Mouse (Mus musculus): Measurements from ENCODE around the gene Nnmt. TPM values are rescaled to one million over a fixed set of nuclear protein-coding genes. Genes with fewer than 3 reads are reported as not detected.

The Nnmt gene
- polyA plus RNA-seq, 1 experiment from 2014 or later: 0.28 TPM

DNA sequence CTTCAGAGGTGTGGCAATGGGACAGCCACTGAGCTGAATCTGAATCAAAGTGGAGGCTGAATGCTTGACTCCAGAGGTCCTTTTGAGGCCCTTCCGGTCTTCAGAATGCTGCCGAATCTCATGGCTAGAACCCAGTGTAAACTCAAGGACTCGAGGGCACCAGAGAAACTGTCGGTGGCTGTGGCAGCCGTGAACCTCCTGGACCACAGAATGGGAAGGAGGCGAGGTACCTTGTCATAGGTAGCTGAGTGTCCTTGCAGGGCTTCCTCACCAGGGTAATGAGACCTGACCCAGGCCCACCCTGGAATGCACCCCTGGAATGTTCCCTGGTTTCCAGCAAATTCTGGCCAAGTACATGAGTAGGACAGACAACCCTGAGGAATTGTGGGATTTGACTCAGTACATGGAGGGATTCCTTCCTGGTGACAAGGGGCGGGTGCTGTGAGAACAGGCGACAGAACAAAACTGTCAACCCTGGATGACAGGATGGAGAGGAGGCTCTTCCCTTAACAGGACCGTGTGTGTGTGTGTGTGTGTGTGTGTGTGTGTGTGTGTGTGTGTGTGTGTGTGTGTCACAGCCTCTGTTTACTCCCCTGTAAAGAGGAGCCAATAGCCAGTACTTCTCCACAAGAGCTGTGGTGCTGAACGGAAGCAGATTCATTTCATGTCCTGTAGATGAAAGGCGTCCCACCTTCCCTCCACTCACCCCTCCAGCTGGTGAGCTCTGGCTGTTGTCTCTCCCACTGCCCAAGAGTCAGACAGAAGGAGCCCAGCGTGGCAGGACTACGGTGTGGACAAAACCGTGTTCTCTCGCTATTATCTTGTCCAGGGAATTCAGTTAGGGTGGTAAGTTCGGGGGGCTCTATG lies 42.1 kb upstream of the Nnmt start:
- H3K36me3 ChIP-seq (replicated peaks): no peaks in the 10 kb centered on the region
- H3K9me3 ChIP-seq (replicated peaks): no peaks in the 10 kb centered on the region; the same call in 1 of the 2 replicates
- ATAC-seq (ENCODE audit: insufficient read depth): no peak
- no peak overlapping the region for H3K4me3 ChIP-seq (replicated peaks)
- H3K4me2 ChIP-seq: no peak overlapping the region
- no peak overlapping the region for H3K9ac ChIP-seq
- WGBS (ENCODE audit: insufficient replicate concordance): 57% methylated on average over 16 of the region's 16 CpGs
- peaks cover 28% of the 10 kb centered on the region for H3K27me3 ChIP-seq
- H3K4me1 ChIP-seq (replicated peaks): peaks cover 21% of the 10 kb centered on the region
- no peak overlapping the region for H3K27ac ChIP-seq (replicated peaks)

DNA sequence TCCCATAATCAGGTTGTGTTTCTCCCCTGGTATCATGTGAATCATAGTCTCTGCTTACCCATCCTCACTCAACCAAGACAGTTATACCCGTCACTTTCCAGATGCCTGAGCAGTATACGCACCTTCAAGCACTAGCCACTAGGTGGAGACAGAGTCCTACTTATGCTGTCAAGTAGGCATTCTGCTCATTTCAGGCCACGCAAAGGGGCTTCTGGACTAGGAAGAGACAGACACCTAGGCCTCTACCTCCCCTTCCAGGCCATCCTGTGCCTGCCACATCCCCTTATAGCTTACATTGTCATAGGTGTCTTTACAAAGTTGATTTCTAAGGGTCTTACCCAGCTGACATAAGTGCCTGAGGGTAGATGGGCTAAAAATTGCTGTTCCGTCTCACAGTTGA lies 41.3 kb upstream of the Nnmt start:
- no peaks in the 10 kb centered on the region for H3K36me3 ChIP-seq (replicated peaks)
- peaks cover 28% of the 10 kb centered on the region for H3K27me3 ChIP-seq
- no peak overlapping the region for H3K27ac ChIP-seq (replicated peaks)
- H3K9ac ChIP-seq: no peak overlapping the region
- WGBS (ENCODE audit: insufficient replicate concordance): 21% methylated on average over 4 of the region's 4 CpGs
- H3K4me1 ChIP-seq (replicated peaks): peaks cover 21% of the 10 kb centered on the region
- no peak overlapping the region for H3K4me2 ChIP-seq
- H3K4me3 ChIP-seq (replicated peaks): no peak overlapping the region
- H3K9me3 ChIP-seq (replicated peaks): no peaks in the 10 kb centered on the region; the same call in 1 of the 2 replicates
- ATAC-seq (ENCODE audit: insufficient read depth): no peak

DNA sequence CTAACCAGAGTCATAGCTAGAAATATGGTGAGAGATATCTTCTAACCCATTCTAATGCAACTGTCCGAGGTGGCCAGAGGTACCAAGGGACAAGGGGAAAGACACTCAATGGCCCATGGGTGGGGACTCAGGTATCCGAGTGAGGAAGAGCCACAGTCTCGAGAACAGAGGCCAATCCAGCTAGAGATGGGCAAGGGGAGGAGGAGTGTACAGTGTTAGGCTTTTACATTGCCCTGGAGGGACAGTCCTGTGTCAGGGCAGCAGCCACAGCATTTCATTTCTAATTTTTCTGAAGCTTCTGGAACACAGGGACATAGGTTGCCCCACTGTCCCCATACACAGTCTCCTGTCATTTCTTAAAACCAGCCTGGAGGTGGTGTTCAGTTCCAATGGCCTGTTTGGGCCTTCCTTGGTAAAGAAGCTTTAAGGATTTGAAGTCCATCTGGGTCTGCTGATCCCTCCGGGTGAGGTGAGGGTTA lies 40.7 kb upstream of the Nnmt start:
- Histone ChIP-seq H3K27me3 (peaks cover 28% of the 10 kb centered on the region), H3K36me3 (replicated peaks) (no peaks in the 10 kb centered on the region), H3K9ac (no peak overlapping the region), H3K9me3 (replicated peaks) (no peaks in the 10 kb centered on the region; the same call in 1 of the 2 replicates), H3K4me1 (replicated peaks) (peaks cover 21% of the 10 kb centered on the region), H3K4me2 (no peak overlapping the region), H3K27ac (replicated peaks) (no peak overlapping the region), H3K4me3 (replicated peaks) (no peak overlapping the region)
- WGBS (ENCODE audit: insufficient replicate concordance): 46% methylated on average over 4 of the region's 4 CpGs
- no peak for ATAC-seq (ENCODE audit: insufficient read depth)

GRCm38 (mm10) chr9:48644926-48645647 lies 40.1 kb upstream of the Nnmt start:
- no peak for ATAC-seq (ENCODE audit: insufficient read depth)

DNA sequence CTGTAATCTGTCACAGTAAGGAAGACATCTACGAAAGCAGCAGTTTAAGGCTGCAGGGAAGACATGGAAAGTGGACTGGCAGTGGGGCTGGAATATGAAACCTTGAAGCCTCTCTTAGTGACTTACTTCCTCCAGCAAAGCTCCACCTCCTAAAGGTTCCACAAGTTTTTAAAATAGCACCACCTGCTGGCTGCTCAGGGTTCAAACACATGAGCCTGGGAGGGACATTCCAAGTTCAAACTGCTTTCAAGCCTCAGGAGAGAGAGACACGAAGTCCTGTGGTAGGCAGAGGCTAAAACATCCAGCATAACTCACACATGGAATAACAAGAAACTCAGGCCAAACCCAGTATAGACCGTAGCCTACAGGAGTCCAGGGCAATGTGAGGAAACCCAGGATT lies 39.4 kb upstream of the Nnmt start:
- Histone ChIP-seq H3K4me2 (no peak overlapping the region), H3K4me1 (replicated peaks) (peaks cover 10% of the 10 kb centered on the region), H3K27me3 (peaks cover 28% of the 10 kb centered on the region), H3K36me3 (replicated peaks) (no peaks in the 10 kb centered on the region), H3K9ac (no peak overlapping the region), H3K9me3 (replicated peaks) (no peaks in the 10 kb centered on the region; the same call in 1 of the 2 replicates), H3K27ac (replicated peaks) (no peak overlapping the region), H3K4me3 (replicated peaks) (no peak overlapping the region)
- no peak for ATAC-seq (ENCODE audit: insufficient read depth)
- 61% methylated on average over 3 of the region's 3 CpGs for WGBS (ENCODE audit: insufficient replicate concordance)

More at GRCm38 (mm10) chr9:48644926-48645647, 40.1 kb upstream of the Nnmt start:
- H3K27me3 ChIP-seq: peaks cover 28% of the 10 kb centered on the region
- H3K4me1 ChIP-seq (replicated peaks): peaks cover 16% of the 10 kb centered on the region
- WGBS (ENCODE audit: insufficient replicate concordance): 40% methylated on average over 13 of the region's 13 CpGs
- no peak overlapping the region for H3K27ac ChIP-seq (replicated peaks)
- no peak overlapping the region for H3K4me2 ChIP-seq
- no peak overlapping the region for H3K4me3 ChIP-seq (replicated peaks)
- H3K9ac ChIP-seq: no peak overlapping the region
- H3K36me3 ChIP-seq (replicated peaks): no peaks in the 10 kb centered on the region
- H3K9me3 ChIP-seq (replicated peaks): no peaks in the 10 kb centered on the region; the same call in 1 of the 2 replicates

GRCm38 (mm10) chr9:48641636-48642035 lies 36.7 kb upstream of the Nnmt start:
- H3K4me3 ChIP-seq (replicated peaks): no peak overlapping the region
- H3K27me3 ChIP-seq: peaks cover 10% of the 10 kb centered on the region
- no peak overlapping the region for H3K27ac ChIP-seq (replicated peaks)
- no peaks in the 10 kb centered on the region for H3K36me3 ChIP-seq (replicated peaks)
- 69% methylated on average over 8 of the region's 8 CpGs for WGBS (ENCODE audit: insufficient replicate concordance)
- no peak overlapping the region for H3K9ac ChIP-seq
- ATAC-seq (ENCODE audit: insufficient read depth): no peak
- no peaks in the 10 kb centered on the region for H3K4me1 ChIP-seq (replicated peaks)
- no peak overlapping the region for H3K4me2 ChIP-seq
- no peaks in the 10 kb centered on the region; the same call in 1 of the 2 replicates for H3K9me3 ChIP-seq (replicated peaks)

- Histone ChIP-seq H3K27me3 (peaks cover 8% of the 10 kb centered on the region), H3K36me3 (replicated peaks) (no peaks in the 10 kb centered on the region), H3K4me2 (no peak overlapping the region), H3K4me3 (replicated peaks) (no peak overlapping the region), H3K4me1 (replicated peaks) (no peaks in the 10 kb centered on the region), H3K9ac (no peak overlapping the region), H3K9me3 (replicated peaks) (no peaks in the 10 kb centered on the region; the same call in 1 of the 2 replicates), H3K27ac (replicated peaks) (no peak overlapping the region)
- 59% methylated on average over 8 of the region's 8 CpGs for WGBS (ENCODE audit: insufficient replicate concordance)
- no peak for ATAC-seq (ENCODE audit: insufficient read depth)
Measured at GRCm38 (mm10) chr9:48640881-48641280, 35.9 kb upstream of the Nnmt start.

- no peaks in the 10 kb centered on the region for H3K4me1 ChIP-seq (replicated peaks)
- WGBS (ENCODE audit: insufficient replicate concordance): 54% methylated on average over 15 of the region's 15 CpGs
- no peaks in the 10 kb centered on the region for H3K36me3 ChIP-seq (replicated peaks)
- H3K9me3 ChIP-seq (replicated peaks): no peaks in the 10 kb centered on the region
- H3K4me3 ChIP-seq (replicated peaks): no peak overlapping the region
- H3K9ac ChIP-seq: no peak overlapping the region
- H3K27me3 ChIP-seq: peaks cover 23% of the 10 kb centered on the region
- H3K27ac ChIP-seq (replicated peaks): no peak overlapping the region
- no peak overlapping the region for H3K4me2 ChIP-seq
- no peak for ATAC-seq (ENCODE audit: insufficient read depth)
Measured at GRCm38 (mm10) chr9:48638176-48638803, 33.3 kb upstream of the Nnmt start.

- no peak for ATAC-seq (ENCODE audit: insufficient read depth)
- no peaks in the 10 kb centered on the region for H3K36me3 ChIP-seq (replicated peaks)
- H3K27me3 ChIP-seq: peaks cover 23% of the 10 kb centered on the region
- no peak overlapping the region for H3K4me2 ChIP-seq
- H3K9me3 ChIP-seq (replicated peaks): no peaks in the 10 kb centered on the region
- no peak overlapping the region for H3K27ac ChIP-seq (replicated peaks)
- WGBS (ENCODE audit: insufficient replicate concordance): 75% methylated on average over 7 of the region's 7 CpGs
- no peak overlapping the region for H3K9ac ChIP-seq
- H3K4me3 ChIP-seq (replicated peaks): no peak overlapping the region
- H3K4me1 ChIP-seq (replicated peaks): no peaks in the 10 kb centered on the region
Measured at GRCm38 (mm10) chr9:48637161-48637560, 32.2 kb upstream of the Nnmt start.

- no peak for ATAC-seq (ENCODE audit: insufficient read depth)
- no peak overlapping the region for H3K4me3 ChIP-seq (replicated peaks)
- no peak overlapping the region for H3K4me2 ChIP-seq
- H3K27me3 ChIP-seq: peaks cover 23% of the 10 kb centered on the region
- no peak overlapping the region for H3K27ac ChIP-seq (replicated peaks)
- H3K36me3 ChIP-seq (replicated peaks): no peaks in the 10 kb centered on the region
- 27% methylated on average over 18 of the region's 18 CpGs for WGBS (ENCODE audit: insufficient replicate concordance)
- no peaks in the 10 kb centered on the region for H3K4me1 ChIP-seq (replicated peaks)
- H3K9me3 ChIP-seq (replicated peaks): no peaks in the 10 kb centered on the region
- H3K9ac ChIP-seq: no peak overlapping the region
Measured at GRCm38 (mm10) chr9:48635576-48636350, 30.8 kb upstream of the Nnmt start.

Data from liver, embryonic 15.5 days (tissue).